Mouse (Mus musculus): ENCODE data around the gene Thnsl2. TPM values are rescaled to one million over a fixed set of nuclear protein-coding genes. Genes with fewer than 3 reads are reported as not detected.

Thnsl2 gene
- 5.3 TPM in 2 replicates for polyA plus RNA-seq (2014; fragmentation: Nextera tagmentation; extraction: Ambion mirVana)

- peak; percentile 82 for ATAC-seq (ENCODE audit: insufficient number of reproducible peaks, low FRiP score, low TSS enrichment, low read depth)
- H3K27ac ChIP-seq (replicated peaks; ENCODE audit: low read depth, low read length) = no peak within 1 kb of the TSS
These were observed at the start of gene Thnsl2 for GRCm38 (mm10) chr6:71143894-71144455. Gene Thnsl2, minus strand, starts transcription at chr6:71144439.

GRCm38 (mm10) chr6:71193151-71193740, 49.0 kb upstream of the Thnsl2 start:
- Histone ChIP-seq H3K4me2 (ENCODE audit: low read depth, severe bottlenecking) (no peak overlapping the region), H3K4me1 (ENCODE audit: control insufficient read depth, insufficient read depth, low read length) (no peaks in the 10 kb centered on the region), H3K27ac (replicated peaks; ENCODE audit: low read depth, low read length) (no peak overlapping the region), H3K9me3 (ENCODE audit: control insufficient read depth, low read length) (no peaks in the 10 kb centered on the region), H3K9ac (ENCODE audit: low read length) (no peak overlapping the region), H3K36me3 (ENCODE audit: control insufficient read depth, insufficient read depth, low read length) (no peaks in the 10 kb centered on the region), H3K4me3 (ENCODE audit: low read depth, low read length) (no peak overlapping the region), H3K27me3 (ENCODE audit: control insufficient read depth, insufficient read depth, low read length) (no peaks in the 10 kb centered on the region)
- 85% methylated on average over 6 of the region's 6 CpGs for WGBS
- ATAC-seq (ENCODE audit: insufficient number of reproducible peaks, low FRiP score, low TSS enrichment, low read depth) (no peak), DNase-seq (ENCODE audit: low spot score) (no peak)

More at GRCm38 (mm10) chr6:71143894-71144455, at the start of gene Thnsl2:
- under 1% methylated on average over 32 of the region's 32 CpGs for WGBS
- no peaks in the 10 kb centered on the region for H3K4me1 ChIP-seq (ENCODE audit: control insufficient read depth, insufficient read depth, low read length)
- H3K36me3 ChIP-seq (ENCODE audit: control insufficient read depth, insufficient read depth, low read length) = no peaks in the 10 kb centered on the region
- H3K4me3 ChIP-seq (ENCODE audit: low read depth, low read length) = peak within 1 kb of the TSS; percentile 54
- H3K9me3 ChIP-seq (ENCODE audit: control insufficient read depth, low read length) = no peaks in the 10 kb centered on the region
- no peaks in the 10 kb centered on the region for H3K27me3 ChIP-seq (ENCODE audit: control insufficient read depth, insufficient read depth, low read length)
- peak; percentile 78 for DNase-seq (ENCODE audit: low spot score)
- peak within 1 kb of the TSS; percentile 87 for H3K4me2 ChIP-seq (ENCODE audit: low read depth, severe bottlenecking)
- peak within 1 kb of the TSS; percentile 73 for H3K9ac ChIP-seq (ENCODE audit: low read length)

GRCm38 (mm10) chr6:71190501-71190900, 46.3 kb upstream of the Thnsl2 start:
- H3K9ac ChIP-seq (ENCODE audit: low read length) = no peak overlapping the region
- no peaks in the 10 kb centered on the region for H3K27me3 ChIP-seq (ENCODE audit: control insufficient read depth, insufficient read depth, low read length)
- H3K4me1 ChIP-seq (ENCODE audit: control insufficient read depth, insufficient read depth, low read length) = no peaks in the 10 kb centered on the region
- H3K4me2 ChIP-seq (ENCODE audit: low read depth, severe bottlenecking) = no peak overlapping the region
- H3K4me3 ChIP-seq (ENCODE audit: low read depth, low read length) = no peak overlapping the region
- DNase-seq (ENCODE audit: low spot score) (no peak), ATAC-seq (ENCODE audit: insufficient number of reproducible peaks, low FRiP score, low TSS enrichment, low read depth) (no peak)
- H3K9me3 ChIP-seq (ENCODE audit: control insufficient read depth, low read length) = no peaks in the 10 kb centered on the region
- no peaks in the 10 kb centered on the region for H3K36me3 ChIP-seq (ENCODE audit: control insufficient read depth, insufficient read depth, low read length)
- no peak overlapping the region for H3K27ac ChIP-seq (replicated peaks; ENCODE audit: low read depth, low read length)
- 74% methylated on average over 2 of the region's 2 CpGs for WGBS

GRCm38 (mm10) chr6:71189578-71189977, 45.3 kb upstream of the Thnsl2 start:
- Histone ChIP-seq H3K27ac (replicated peaks; ENCODE audit: low read depth, low read length) (no peak overlapping the region), H3K9me3 (ENCODE audit: control insufficient read depth, low read length) (no peaks in the 10 kb centered on the region), H3K4me1 (ENCODE audit: control insufficient read depth, insufficient read depth, low read length) (no peaks in the 10 kb centered on the region), H3K27me3 (ENCODE audit: control insufficient read depth, insufficient read depth, low read length) (no peaks in the 10 kb centered on the region), H3K36me3 (ENCODE audit: control insufficient read depth, insufficient read depth, low read length) (no peaks in the 10 kb centered on the region), H3K4me2 (ENCODE audit: low read depth, severe bottlenecking) (no peak overlapping the region), H3K9ac (ENCODE audit: low read length) (no peak overlapping the region), H3K4me3 (ENCODE audit: low read depth, low read length) (no peak overlapping the region)
- DNase-seq (ENCODE audit: low spot score) = no peak
- ATAC-seq (ENCODE audit: insufficient number of reproducible peaks, low FRiP score, low TSS enrichment, low read depth) = no peak
- 9% methylated on average over 1 of the region's 1 CpGs for WGBS

- Histone ChIP-seq H3K4me2 (ENCODE audit: low read depth, severe bottlenecking) (no peak overlapping the region), H3K36me3 (ENCODE audit: control insufficient read depth, insufficient read depth, low read length) (no peaks in the 10 kb centered on the region), H3K4me1 (ENCODE audit: control insufficient read depth, insufficient read depth, low read length) (no peaks in the 10 kb centered on the region), H3K27ac (replicated peaks; ENCODE audit: low read depth, low read length) (no peak overlapping the region), H3K9me3 (ENCODE audit: control insufficient read depth, low read length) (no peaks in the 10 kb centered on the region), H3K27me3 (ENCODE audit: control insufficient read depth, insufficient read depth, low read length) (no peaks in the 10 kb centered on the region), H3K4me3 (ENCODE audit: low read depth, low read length) (no peak overlapping the region), H3K9ac (ENCODE audit: low read length) (no peak overlapping the region)
- no peak for ATAC-seq (ENCODE audit: insufficient number of reproducible peaks, low FRiP score, low TSS enrichment, low read depth)
- 81% methylated on average over 7 of the region's 7 CpGs for WGBS
- no peak for DNase-seq (ENCODE audit: low spot score)
These were observed 40.8 kb upstream of the Thnsl2 start for GRCm38 (mm10) chr6:71184941-71185604.

GRCm38 (mm10) chr6:71180596-71180995, 36.4 kb upstream of the Thnsl2 start:
- 92% methylated on average over 1 of the region's 1 CpGs for WGBS
- Histone ChIP-seq H3K4me2 (ENCODE audit: low read depth, severe bottlenecking) (no peak overlapping the region), H3K36me3 (ENCODE audit: control insufficient read depth, insufficient read depth, low read length) (no peaks in the 10 kb centered on the region), H3K27ac (replicated peaks; ENCODE audit: low read depth, low read length) (no peak overlapping the region), H3K4me1 (ENCODE audit: control insufficient read depth, insufficient read depth, low read length) (no peaks in the 10 kb centered on the region), H3K27me3 (ENCODE audit: control insufficient read depth, insufficient read depth, low read length) (no peaks in the 10 kb centered on the region), H3K4me3 (ENCODE audit: low read depth, low read length) (no peak overlapping the region), H3K9ac (ENCODE audit: low read length) (no peak overlapping the region), H3K9me3 (ENCODE audit: control insufficient read depth, low read length) (no peaks in the 10 kb centered on the region)
- ATAC-seq (ENCODE audit: insufficient number of reproducible peaks, low FRiP score, low TSS enrichment, low read depth) = no peak
- no peak for DNase-seq (ENCODE audit: low spot score)

- no peaks in the 10 kb centered on the region for H3K4me1 ChIP-seq (ENCODE audit: control insufficient read depth, insufficient read depth, low read length)
- no peaks in the 10 kb centered on the region for H3K27me3 ChIP-seq (ENCODE audit: control insufficient read depth, insufficient read depth, low read length)
- H3K9me3 ChIP-seq (ENCODE audit: control insufficient read depth, low read length) = no peaks in the 10 kb centered on the region
- 87% methylated on average over 10 of the region's 10 CpGs for WGBS
- no peak overlapping the region for H3K27ac ChIP-seq (replicated peaks; ENCODE audit: low read depth, low read length)
- H3K4me2 ChIP-seq (ENCODE audit: low read depth, severe bottlenecking) = no peak overlapping the region
- no peak overlapping the region for H3K4me3 ChIP-seq (ENCODE audit: low read depth, low read length)
- no peaks in the 10 kb centered on the region for H3K36me3 ChIP-seq (ENCODE audit: control insufficient read depth, insufficient read depth, low read length)
- ATAC-seq (ENCODE audit: insufficient number of reproducible peaks, low FRiP score, low TSS enrichment, low read depth) = no peak
- no peak overlapping the region for H3K9ac ChIP-seq (ENCODE audit: low read length)
- no peak for DNase-seq (ENCODE audit: low spot score)
These were observed 28.8 kb upstream of the Thnsl2 start for GRCm38 (mm10) chr6:71172812-71173580.

- 55% methylated on average over 6 of the region's 6 CpGs for WGBS
- no peak overlapping the region for H3K27ac ChIP-seq (replicated peaks; ENCODE audit: low read depth, low read length)
These were observed 22.4 kb upstream of the Thnsl2 start for GRCm38 (mm10) chr6:71166551-71167169.

More at GRCm38 (mm10) chr6:71166551-71167169, 22.4 kb upstream of the Thnsl2 start:
- Histone ChIP-seq H3K4me1 (ENCODE audit: control insufficient read depth, insufficient read depth, low read length) (no peaks in the 10 kb centered on the region), H3K27me3 (ENCODE audit: control insufficient read depth, insufficient read depth, low read length) (no peaks in the 10 kb centered on the region), H3K9me3 (ENCODE audit: control insufficient read depth, low read length) (no peaks in the 10 kb centered on the region), H3K36me3 (ENCODE audit: control insufficient read depth, insufficient read depth, low read length) (no peaks in the 10 kb centered on the region), H3K9ac (ENCODE audit: low read length) (no peak overlapping the region), H3K4me3 (ENCODE audit: low read depth, low read length) (no peak overlapping the region), H3K4me2 (ENCODE audit: low read depth, severe bottlenecking) (no peak overlapping the region)
- no peak for ATAC-seq (ENCODE audit: insufficient number of reproducible peaks, low FRiP score, low TSS enrichment, low read depth)
- peak; percentile 37 for DNase-seq (ENCODE audit: low spot score)
